Mouse (Mus musculus) thymus, postnatal 0 days (tissue): ENCODE measurements around the gene Memo1. TPM values are rescaled to one million over a fixed set of nuclear protein-coding genes. Genes with fewer than 3 reads are reported as not detected.
A peak's percentile ranks its signal among the peaks of the same experiment; 100 is the strongest.

ENCODE experiments used
- DNase-seq: peaks from one replicate; pipeline ENCODE4 v3.0.0-alpha.2; 2015; ENCODE audit warnings: low spot score
- polyA plus RNA-seq: library from polyadenylated mRNA; unstranded; fragments of >200 nt; fragmentation: Nextera tagmentation; extraction: Ambion mirVana; gene quantifications from 2 replicates; pipeline ENCODE4 v1.2.1, GENCODE M21; 2015

Memo1 gene
- polyA plus RNA-seq, 1 experiment from 2014 or later: 98.0 TPM

DNA sequence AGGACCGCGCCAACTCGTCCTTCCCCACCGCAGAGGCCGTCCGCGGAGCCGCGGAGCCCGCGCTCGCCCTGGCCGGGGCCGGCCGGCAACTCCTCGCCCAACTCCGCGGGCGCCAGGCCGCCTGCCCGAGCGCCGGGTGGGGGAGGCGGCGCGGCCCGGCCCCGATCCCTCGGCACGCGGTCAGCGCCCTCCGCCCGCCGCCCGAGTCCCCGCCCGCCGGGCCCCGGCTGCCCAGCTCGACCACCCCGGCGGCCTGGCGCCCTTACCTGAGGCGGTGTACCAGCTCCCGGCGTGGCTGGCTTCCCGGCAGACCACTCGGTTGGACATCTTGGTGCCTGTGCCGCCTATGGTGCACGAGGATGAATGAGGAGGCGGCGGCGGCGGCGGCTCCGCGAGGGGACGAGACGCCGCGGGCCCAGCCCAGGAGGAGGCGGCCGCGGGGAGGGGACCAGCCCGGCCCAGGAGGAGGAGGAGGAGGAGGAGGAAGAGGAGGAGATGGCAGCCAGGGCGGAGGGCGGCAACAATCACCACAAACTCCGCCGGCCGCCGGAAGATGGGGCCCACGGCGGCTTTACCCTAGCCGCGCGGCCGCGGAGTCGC, 795 bp downstream of the Memo1 start:
- DNase-seq: peak; percentile 67

GRCm38 (mm10) chr17:74293687-74294425, 1.5 kb downstream of the Memo1 start:
- peak; percentile 57 for DNase-seq

GRCm38 (mm10) chr17:74291640-74292361, 3.5 kb downstream of the Memo1 start:
- DNase-seq: no peak

GRCm38 (mm10) chr17:74290869-74291268, 4.5 kb downstream of the Memo1 start:
- DNase-seq: no peak

DNA sequence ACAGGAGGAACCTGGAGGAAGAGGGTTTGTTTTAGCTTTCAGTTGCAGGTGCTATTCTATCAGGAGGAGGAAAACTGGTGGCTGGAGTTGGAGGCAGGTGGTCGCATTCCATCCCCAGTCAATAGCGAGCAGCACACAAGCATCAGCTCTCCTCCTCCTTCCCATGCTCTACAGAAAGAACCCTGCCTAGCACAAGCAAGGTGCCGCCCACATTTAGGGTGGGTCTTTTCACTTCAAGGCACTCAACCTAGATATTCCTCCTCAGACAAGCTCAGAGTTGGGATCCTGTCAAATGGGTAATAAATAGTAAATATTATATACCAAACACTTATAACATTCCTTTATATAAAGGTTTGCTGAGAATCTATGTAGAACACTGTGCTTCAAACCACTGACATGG, 5.1 kb downstream of the Memo1 start:
- DNase-seq: no peak

DNA sequence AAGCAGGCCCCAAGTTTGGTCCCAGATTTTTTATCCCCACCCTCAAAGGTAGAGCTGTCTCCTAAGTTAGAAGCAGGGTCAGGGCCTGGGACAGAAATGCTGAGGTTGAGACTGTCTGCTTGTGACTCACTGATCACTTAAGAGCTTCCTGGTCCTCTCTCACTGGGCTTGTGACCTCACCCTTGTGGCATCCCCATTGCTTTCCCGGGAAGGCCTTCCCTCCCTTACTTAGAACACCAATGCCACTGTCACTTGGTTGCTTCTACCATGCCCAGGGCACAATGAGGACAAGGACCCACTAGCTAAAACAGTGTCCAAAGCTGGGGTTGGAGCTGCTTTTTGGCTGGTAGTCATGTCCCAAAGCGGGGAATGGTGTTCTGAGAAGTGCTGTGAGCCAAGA, 6.7 kb downstream of the Memo1 start:
- DNase-seq: no peak

GRCm38 (mm10) chr17:74286140-74286730, 9.1 kb downstream of the Memo1 start:
- DNase-seq: no peak

DNA sequence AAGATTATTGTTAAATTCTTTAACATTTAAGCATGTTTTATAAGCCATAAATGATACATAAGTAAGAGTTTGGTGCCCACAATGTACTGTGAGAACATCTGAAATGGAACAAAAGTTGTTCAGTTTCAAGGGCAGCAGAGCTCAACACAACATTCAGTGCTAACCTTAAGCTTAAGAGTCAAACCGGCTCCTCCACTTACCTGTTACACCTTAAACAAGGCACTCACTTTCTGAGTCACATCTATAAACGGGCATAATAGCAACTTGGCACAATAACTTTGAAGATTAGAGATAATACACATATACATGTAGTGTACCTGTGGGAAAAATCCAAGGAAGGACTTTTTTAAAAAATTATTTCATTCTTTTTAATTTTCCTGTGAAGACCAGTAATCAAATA, 9.6 kb downstream of the Memo1 start:
- DNase-seq: no peak

- DNase-seq: no peak
These were observed 10.8 kb downstream of the Memo1 start for GRCm38 (mm10) chr17:74284397-74285115.

DNA sequence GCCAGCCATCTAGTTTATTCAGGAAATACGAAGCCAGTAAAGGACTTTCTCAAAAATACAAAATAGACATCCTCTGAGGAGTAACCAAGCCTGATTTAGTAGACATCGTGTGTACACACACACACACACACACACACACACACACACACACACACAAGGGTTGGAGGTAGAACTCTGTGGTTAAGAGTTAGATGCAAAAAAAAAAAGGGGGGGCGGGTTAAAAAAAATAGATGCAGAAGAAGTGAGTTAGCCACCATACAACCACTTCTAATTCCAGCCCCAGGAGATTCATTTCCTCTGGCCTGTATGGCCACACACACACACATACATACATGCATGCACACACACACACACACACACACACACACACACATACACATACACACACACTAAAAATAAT, 13.3 kb downstream of the Memo1 start:
- DNase-seq: no peak

GRCm38 (mm10) chr17:74278966-74279869, 16.1 kb downstream of the Memo1 start:
- no peak for DNase-seq

- no peak for DNase-seq
These were observed 20.9 kb downstream of the Memo1 start for GRCm38 (mm10) chr17:74274471-74274870.

- DNase-seq: no peak
These were observed 22.6 kb downstream of the Memo1 start for GRCm38 (mm10) chr17:74272683-74273205.

DNA sequence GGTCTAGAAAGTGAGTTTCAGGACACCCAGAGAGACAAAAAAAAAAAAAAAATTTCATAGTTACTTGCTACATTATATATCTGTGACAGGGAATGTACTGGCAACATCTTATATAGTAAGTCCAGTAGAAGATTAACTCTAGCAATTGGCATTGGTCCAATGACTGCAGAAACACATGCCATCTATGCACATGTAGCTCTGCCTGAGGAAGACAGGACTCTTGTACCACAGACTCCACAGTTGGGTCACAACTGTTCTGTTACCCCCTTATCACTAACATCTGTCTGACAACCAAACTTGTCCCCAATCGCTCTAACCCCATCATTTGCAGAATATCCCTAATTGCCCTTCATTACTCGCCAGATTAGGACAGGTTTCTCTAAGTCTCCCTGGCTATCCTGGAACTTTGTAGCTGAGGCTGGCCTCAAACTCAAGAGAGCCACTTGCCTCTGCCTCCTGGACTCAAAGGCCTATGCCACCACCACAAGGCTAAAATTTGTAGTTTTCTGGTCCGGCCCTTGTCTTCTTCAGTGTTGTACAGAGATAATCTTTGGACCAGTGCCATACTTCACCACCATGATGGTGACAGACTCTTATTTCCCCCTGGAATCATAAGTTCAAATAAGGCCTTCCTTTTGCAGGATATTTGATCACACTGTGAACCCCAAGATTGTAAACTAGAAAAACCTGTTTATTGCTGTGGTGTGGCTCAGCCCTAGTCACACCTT, 23.6 kb downstream of the Memo1 start:
- no peak for DNase-seq

- DNase-seq: no peak
These were observed 25.1 kb downstream of the Memo1 start for GRCm38 (mm10) chr17:74270205-74270604.

- no peak for DNase-seq
These were observed 27.7 kb downstream of the Memo1 start for GRCm38 (mm10) chr17:74267415-74268180.

DNA sequence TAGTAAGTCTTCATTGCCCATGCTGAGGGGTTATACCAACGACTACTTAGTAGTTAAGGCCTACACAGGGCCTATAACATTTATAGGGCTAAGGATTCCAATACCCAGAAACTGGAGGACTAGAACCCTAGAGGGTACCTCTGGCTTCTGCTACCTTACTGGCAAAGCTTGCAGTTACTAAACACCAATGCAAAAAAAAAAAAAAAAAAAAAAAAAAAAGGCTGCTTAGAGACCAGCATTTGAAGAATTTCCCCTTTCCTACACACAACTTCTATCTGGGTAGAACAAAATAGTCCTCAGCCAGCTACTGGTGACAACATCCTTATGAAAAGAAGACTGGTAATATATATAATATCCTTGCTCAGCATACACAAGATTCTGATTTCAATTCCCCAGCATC, 29.7 kb downstream of the Memo1 start:
- DNase-seq: no peak

DNA sequence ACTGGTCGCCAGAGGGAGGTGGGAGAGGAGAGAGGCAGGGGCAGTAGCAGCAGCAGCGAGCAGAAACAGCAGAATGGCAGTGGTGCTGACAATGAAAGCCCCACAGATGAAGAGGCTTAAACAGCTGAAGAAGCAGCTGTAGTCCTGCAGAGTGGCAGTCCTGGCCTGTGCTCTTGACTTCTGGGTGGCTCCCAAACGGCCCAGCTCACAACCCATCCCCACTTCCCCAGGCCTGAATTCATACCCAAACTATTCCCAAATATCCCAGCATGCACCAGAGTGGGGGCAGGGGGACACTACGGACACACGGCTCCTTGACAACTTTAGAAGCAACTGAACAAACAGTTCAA, 30.2 kb downstream of the Memo1 start:
- no peak for DNase-seq
